In the genomic region with DNA sequence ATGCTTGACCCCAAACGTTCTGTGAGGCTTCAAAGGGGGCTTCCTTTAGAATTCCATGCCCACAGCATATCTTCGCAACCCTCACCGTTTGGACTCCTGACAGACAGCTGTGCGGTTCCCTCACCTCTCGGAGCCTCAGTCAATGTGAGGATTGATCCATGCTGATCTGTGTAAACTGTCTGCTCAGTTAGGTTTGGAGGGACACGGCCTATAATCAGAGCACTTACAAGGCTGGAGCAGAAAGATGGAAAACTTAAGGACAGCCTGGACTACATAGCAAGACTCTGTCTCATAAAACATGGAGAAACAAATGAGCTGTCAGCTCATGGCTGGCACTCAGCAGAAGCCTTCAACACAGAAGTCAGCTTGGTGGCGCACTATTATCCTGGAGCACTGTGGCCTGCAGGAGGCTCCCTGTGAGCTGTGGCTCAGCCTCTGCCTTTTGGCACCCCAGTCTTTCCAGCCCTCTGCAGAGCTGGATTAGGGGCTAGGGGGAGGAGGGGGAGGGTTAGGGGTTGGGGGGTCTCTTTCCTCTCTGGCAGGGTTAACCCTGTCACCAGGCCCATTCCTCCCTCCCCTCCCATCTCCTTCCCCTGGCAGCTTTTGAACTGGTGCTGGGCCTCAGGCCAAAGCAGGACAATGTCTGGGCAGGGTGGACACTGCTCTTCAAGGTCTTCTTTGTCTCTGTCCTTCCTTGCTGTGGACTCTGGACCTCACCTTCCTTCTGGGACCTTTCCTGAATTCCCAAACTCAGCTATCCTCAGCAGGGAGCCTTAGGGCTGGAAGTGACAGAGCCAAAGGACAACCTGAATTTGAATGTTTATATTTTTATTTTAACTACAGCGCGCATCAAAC, we compare ENCODE assay signal across 8 mouse cellular contexts. TPM values are rescaled to one million over a fixed set of nuclear protein-coding genes. Genes with fewer than 3 reads are reported as not detected.
DNase-seq lines count a peak whose midpoint lies in the region; ATAC-seq and TF ChIP-seq lines count a peak whose summit lies in the region.

No protein-coding gene starts in this region.

- H3K4me1 ChIP-seq in embryonic facial prominence, embryonic 11.5 days (ENCODE audit: control insufficient read depth, insufficient read depth, low read length), result peaks cover 21% of the 10 kb centered on the region
- H3K4me1 ChIP-seq in hindbrain, embryonic 11.5 days (replicated peaks; ENCODE audit: control insufficient read depth, insufficient read depth, low read length), result peaks cover 19% of the 10 kb centered on the region
- H3K4me1 ChIP-seq in limb, embryonic 14.5 days (ENCODE audit: control insufficient read depth, insufficient read depth, low read length), result peaks cover 52% of the 10 kb centered on the region
- peaks cover 51% of the 10 kb centered on the region for H3K4me1 ChIP-seq in neural tube, embryonic 15.5 days

- TF ChIP-seq POLR2A in limb, embryonic 14.5 days (IDR thresholded peaks at IDR 0.05; ENCODE audit: borderline replicate concordance, extremely low read depth, insufficient read depth, insufficient read length), result no peak

- H3K9ac ChIP-seq in embryonic facial prominence, embryonic 11.5 days (replicated peaks; ENCODE audit: low read length), result peak overlapping the region; percentile 63
- peak overlapping the region; percentile 49 for H3K9ac ChIP-seq in hindbrain, embryonic 11.5 days (ENCODE audit: low read depth, low read length)
- peak overlapping the region; percentile 81 for H3K9ac ChIP-seq in limb, embryonic 14.5 days (ENCODE audit: low read depth, low read length, severe bottlenecking)
- H3K9ac ChIP-seq in neural tube, embryonic 15.5 days (replicated peaks), result peak overlapping the region; percentile 50; the same call in 1 of the 2 replicates

- no peak for ATAC-seq in embryonic facial prominence, embryonic 11.5 days (replicated peaks; ENCODE audit: insufficient number of reproducible peaks, low FRiP score, low TSS enrichment, low read depth)
- no peak for ATAC-seq in hindbrain, embryonic 11.5 days (ENCODE audit: low FRiP score)
- no peak for ATAC-seq in limb, embryonic 14.5 days (ENCODE audit: low FRiP score, low read depth)
- ATAC-seq in neural tube, embryonic 15.5 days (ENCODE audit: low FRiP score), result peak; percentile 57
- no peak for ATAC-seq in erythroblast, adult 5-6 weeks (replicated peaks; ENCODE audit: low FRiP score, poor library complexity, severe bottlenecking)

- H3K27ac ChIP-seq in embryonic facial prominence, embryonic 11.5 days (replicated peaks; ENCODE audit: low read depth, low read length), result peak overlapping the region; percentile 97
- H3K27ac ChIP-seq in hindbrain, embryonic 11.5 days (ENCODE audit: low read depth, low read length), result peak overlapping the region; percentile 91
- H3K27ac ChIP-seq in limb, embryonic 14.5 days (replicated peaks; ENCODE audit: low read depth, low read length), result peak overlapping the region; percentile 99
- peak overlapping the region; percentile 93 for H3K27ac ChIP-seq in neural tube, embryonic 15.5 days (replicated peaks)

- H3K9me3 ChIP-seq in embryonic facial prominence, embryonic 11.5 days (replicated peaks; ENCODE audit: control insufficient read depth, low read length), result no peaks in the 10 kb centered on the region
- H3K9me3 ChIP-seq in hindbrain, embryonic 11.5 days (ENCODE audit: control insufficient read depth, low read length), result no peaks in the 10 kb centered on the region
- H3K9me3 ChIP-seq in limb, embryonic 14.5 days (ENCODE audit: control insufficient read depth, low read length), result no peaks in the 10 kb centered on the region
- no peaks in the 10 kb centered on the region for H3K9me3 ChIP-seq in neural tube, embryonic 15.5 days (replicated peaks)

- no peak overlapping the region for H3K4me3 ChIP-seq in embryonic facial prominence, embryonic 11.5 days (ENCODE audit: low read depth, low read length)
- peak overlapping the region; percentile 26; the same call in 1 of the 2 replicates for H3K4me3 ChIP-seq in hindbrain, embryonic 11.5 days (ENCODE audit: low read depth, low read length)
- no peak overlapping the region for H3K4me3 ChIP-seq in limb, embryonic 14.5 days (replicated peaks; ENCODE audit: low read length)
- H3K4me3 ChIP-seq in neural tube, embryonic 15.5 days (replicated peaks), result peak overlapping the region; percentile 43; the same call in 1 of the 2 replicates

- H3K36me3 ChIP-seq in embryonic facial prominence, embryonic 11.5 days (replicated peaks; ENCODE audit: control insufficient read depth, insufficient read depth, low read depth, low read length), result no peaks in the 10 kb centered on the region
- H3K36me3 ChIP-seq in hindbrain, embryonic 11.5 days (ENCODE audit: control insufficient read depth, insufficient read depth, low read length), result no peaks in the 10 kb centered on the region
- no peaks in the 10 kb centered on the region for H3K36me3 ChIP-seq in limb, embryonic 14.5 days (ENCODE audit: control insufficient read depth, insufficient read depth, low read length)
- no peaks in the 10 kb centered on the region for H3K36me3 ChIP-seq in neural tube, embryonic 15.5 days

- WGBS in embryonic facial prominence, embryonic 11.5 days, result 29% methylated on average over 9 of the region's 9 CpGs
- 25% methylated on average over 9 of the region's 9 CpGs for WGBS in hindbrain, embryonic 11.5 days
- 29% methylated on average over 9 of the region's 9 CpGs for WGBS in limb, embryonic 14.5 days
- 32% methylated on average over 9 of the region's 9 CpGs for WGBS in neural tube, embryonic 15.5 days

- peak overlapping the region; percentile 68 for H3K4me2 ChIP-seq in embryonic facial prominence, embryonic 11.5 days (ENCODE audit: low read depth, low read length)
- H3K4me2 ChIP-seq in hindbrain, embryonic 11.5 days (replicated peaks; ENCODE audit: low read depth, low read length), result peak overlapping the region; percentile 33
- peak overlapping the region; percentile 85 for H3K4me2 ChIP-seq in limb, embryonic 14.5 days (replicated peaks; ENCODE audit: low read depth, low read length, severe bottlenecking)
- peak overlapping the region; percentile 77 for H3K4me2 ChIP-seq in neural tube, embryonic 15.5 days

- no peaks in the 10 kb centered on the region for H3K27me3 ChIP-seq in embryonic facial prominence, embryonic 11.5 days (ENCODE audit: control insufficient read depth, insufficient read depth, low read length)
- H3K27me3 ChIP-seq in hindbrain, embryonic 11.5 days (ENCODE audit: control insufficient read depth, insufficient read depth, low read length), result no peaks in the 10 kb centered on the region
- no peaks in the 10 kb centered on the region for H3K27me3 ChIP-seq in limb, embryonic 14.5 days (ENCODE audit: control insufficient read depth, insufficient read depth, low read length)
- no peaks in the 10 kb centered on the region for H3K27me3 ChIP-seq in neural tube, embryonic 15.5 days (replicated peaks)

- peak; percentile 47 for DNase-seq in brain, adult 2 months (ENCODE audit: low read depth, low spot score)
- DNase-seq in embryonic facial prominence, embryonic 11.5 days (ENCODE audit: low spot score), result no peak
- no peak for DNase-seq in hindbrain, embryonic 11.5 days (ENCODE audit: low spot score)
- no peak for DNase-seq in limb, embryonic 14.5 days (ENCODE audit: low spot score)
- DNase-seq in thymus, postnatal 0 days (ENCODE audit: low spot score), result no peak
- no peak for DNase-seq in cerebellum, adult 9-11 months

RNA-seq across cellular contexts. Expression of gene Id3, which starts 7.2 kb away (rescaled TPM):
- 608 and 653 TPM in 2 replicates for polyA plus RNA-seq in embryonic facial prominence, embryonic 11.5 days (2014; fragmentation: Nextera tagmentation; extraction: Ambion mirVana)
- 453 and 482 TPM in 2 replicates for polyA plus RNA-seq in hindbrain, embryonic 11.5 days (2014; fragmentation: Nextera tagmentation; extraction: Ambion mirVana)
- 417 and 561 TPM in 2 replicates for polyA plus RNA-seq in limb, embryonic 14.5 days (2012; rRNA removed)
- 500 and 565 TPM in 2 replicates for polyA plus RNA-seq in limb, embryonic 14.5 days (2014; fragmentation: Nextera tagmentation; extraction: Ambion mirVana)
- 227 TPM in 2 replicates for polyA plus RNA-seq in neural tube, embryonic 15.5 days (2015; fragmentation: Nextera tagmentation; extraction: Ambion mirVana)
- total RNA-seq in erythroblast, adult 5-6 weeks (2015; ENCODE audit: low replicate concordance), result not detected in 2 replicates
- total RNA-seq in erythroblast, adult 5-6 weeks (2017; ENCODE audit: low replicate concordance), result not detected in 2 replicates
- polyA plus RNA-seq in thymus, postnatal 0 days (2015; fragmentation: Nextera tagmentation; extraction: Ambion mirVana), result 262 and 327 TPM in 2 replicates

RNA-seq across cellular contexts. Expression of gene E2f2, which starts 36.1 kb away (rescaled TPM):
- polyA plus RNA-seq in embryonic facial prominence, embryonic 11.5 days (2014; fragmentation: Nextera tagmentation; extraction: Ambion mirVana), result 5.0 and 6.1 TPM in 2 replicates
- polyA plus RNA-seq in hindbrain, embryonic 11.5 days (2014; fragmentation: Nextera tagmentation; extraction: Ambion mirVana), result 5.5 and 6.2 TPM in 2 replicates
- polyA plus RNA-seq in limb, embryonic 14.5 days (2012; rRNA removed), result 8.9 and 9.4 TPM in 2 replicates
- 5.9 and 6.8 TPM in 2 replicates for polyA plus RNA-seq in limb, embryonic 14.5 days (2014; fragmentation: Nextera tagmentation; extraction: Ambion mirVana)
- polyA plus RNA-seq in neural tube, embryonic 15.5 days (2015; fragmentation: Nextera tagmentation; extraction: Ambion mirVana), result 2.1 and 4.4 TPM in 2 replicates
- total RNA-seq in erythroblast, adult 5-6 weeks (2015; ENCODE audit: low replicate concordance), result 226 and 246 TPM in 2 replicates
- 344 and 364 TPM in 2 replicates for total RNA-seq in erythroblast, adult 5-6 weeks (2017; ENCODE audit: low replicate concordance)
- 58.9 and 64.1 TPM in 2 replicates for polyA plus RNA-seq in thymus, postnatal 0 days (2015; fragmentation: Nextera tagmentation; extraction: Ambion mirVana)

Comparison
In these comparisons a context has a peak if more than half of its experiments do, and no peak if none do; other contexts are left out.
1. H3K4me2 ChIP-seq: peak in every context shown above with its lines; median percentile 85 in limb, embryonic 14.5 days; 77 in neural tube, embryonic 15.5 days; 68 in embryonic facial prominence, embryonic 11.5 days; 33 in hindbrain, embryonic 11.5 days.
2. H3K4me3 ChIP-seq: peak in hindbrain, embryonic 11.5 days (single experiment) and neural tube, embryonic 15.5 days (single experiment); none in embryonic facial prominence, embryonic 11.5 days (single experiment) and limb, embryonic 14.5 days (single experiment).
3. Peak in every context shown above with its lines, with median percentiles within 50 percentile points of each other: H3K27ac ChIP-seq and H3K9ac ChIP-seq.